Mouse (Mus musculus) megakaryocyte, embryonic 14.5 days (primary cell): ENCODE measurements around the gene Ror1.

Experiments
- FLI1 ChIP-seq: IDR thresholded peaks from 2 replicates; pipeline ENCODE4 v1.6.1; 2012; ENCODE audit warnings: low read length, inconsistent platforms, mixed read lengths
- GATA1 ChIP-seq: IDR thresholded peaks from 3 replicates; pipeline ENCODE4 v1.6.1; 2012; ENCODE audit warnings: mixed read lengths, low read length, inconsistent platforms, borderline replicate concordance

DNA sequence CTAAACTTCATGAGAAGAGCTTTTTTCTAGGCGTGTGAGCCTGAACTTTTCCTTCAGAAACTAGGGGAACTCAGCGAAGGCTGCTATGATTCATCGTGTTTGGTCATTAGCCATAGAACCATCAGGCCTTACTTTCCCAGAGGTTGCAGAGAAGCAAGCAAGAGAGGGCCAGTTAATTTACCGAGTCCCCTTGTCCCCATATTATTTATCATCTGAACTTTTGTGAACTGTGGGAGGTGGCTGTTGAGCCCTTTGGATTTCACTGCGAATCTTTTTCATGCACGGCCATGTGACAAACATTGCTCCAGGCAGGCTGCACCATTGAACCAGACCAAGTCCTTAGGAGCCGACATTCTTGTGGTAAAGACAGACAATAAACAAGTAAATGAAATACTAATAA lies 152.2 kb downstream of the Ror1 start:
- no peak for TF ChIP-seq GATA1
- TF ChIP-seq FLI1 = no peak
